Mouse (Mus musculus) ovary, postnatal 36 days (tissue): ENCODE results near the gene Csnk1e.
A peak's percentile ranks its signal among the peaks of the same experiment; 100 is the strongest.
"Not testable (repeated sequence)": the region's sequence is repeated elsewhere in the genome, so short reads cannot be mapped to it uniquely, and the experiment has no call there.

Experiments used
- DNase-seq: peaks from one replicate; pipeline ENCODE4 v3.0.0; 2022; ENCODE audit warnings: low spot score, mixed read lengths

Gene Csnk1e

DNA sequence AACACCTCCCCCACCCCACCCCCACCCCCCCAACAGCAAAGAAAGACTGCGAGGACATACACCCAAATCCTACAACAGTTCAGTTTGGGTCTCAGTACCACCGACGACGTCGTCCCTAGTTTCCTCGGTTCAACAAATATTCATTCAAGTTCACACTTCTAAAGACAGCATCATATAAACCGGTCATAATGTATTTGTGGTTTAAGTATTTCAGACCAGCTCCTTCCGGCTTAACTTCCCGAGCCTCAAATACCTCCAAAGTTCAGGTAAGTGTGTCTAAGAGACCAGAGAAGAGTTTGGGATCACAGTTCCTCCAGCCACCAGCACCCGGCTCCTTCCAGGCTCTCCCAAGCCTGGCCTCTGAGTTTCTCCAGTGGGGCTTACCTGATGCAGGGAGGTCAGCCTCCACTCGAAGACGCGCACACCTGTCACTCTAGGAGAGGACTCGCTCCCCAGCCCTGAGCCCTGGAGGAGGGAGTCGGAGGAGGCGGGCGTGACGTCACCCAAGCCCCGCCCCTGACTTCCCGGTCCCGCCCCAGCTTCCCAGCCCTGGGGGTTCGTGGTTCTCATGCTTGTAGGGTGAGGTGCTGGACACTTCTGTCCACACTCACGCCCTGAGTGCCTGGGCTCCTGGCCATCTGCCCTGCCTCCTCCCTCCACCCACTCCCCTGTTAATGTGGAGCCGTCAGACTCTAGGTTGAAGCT is at the start of gene Csnk1e:
Gene Csnk1e, minus strand, starts transcription at position 461 of the 705 bp plus-strand sequence.
- peak; percentile 66 for DNase-seq

- DNase-seq, result no peak
These were observed 49.5 kb upstream of the Csnk1e start, which contains the start of gene Kcnj4 for GRCm38 (mm10) chr15:79504707-79505452. Gene Kcnj4, minus strand, starts transcription at chr15:79505241.

DNA sequence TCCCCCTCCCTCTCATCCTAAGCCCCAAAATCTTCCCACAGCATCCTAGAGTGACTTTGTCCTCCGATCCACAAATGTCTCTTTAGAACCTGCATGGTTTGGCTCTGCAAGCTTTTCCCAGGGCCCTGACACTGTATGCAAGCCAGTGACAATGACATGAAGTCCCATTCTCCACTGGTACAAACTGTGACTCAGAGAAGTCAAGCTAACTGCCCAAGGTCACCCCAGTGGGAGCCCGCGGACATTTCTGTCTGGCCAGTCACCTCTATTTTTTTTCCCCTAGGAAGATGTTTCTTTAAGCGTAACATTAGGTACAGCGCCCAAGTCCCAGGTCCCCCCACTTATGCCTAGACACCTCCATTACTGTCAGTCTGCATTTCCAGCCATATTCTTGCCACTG is 48.1 kb upstream of the Csnk1e start:
- no peak for DNase-seq

DNA sequence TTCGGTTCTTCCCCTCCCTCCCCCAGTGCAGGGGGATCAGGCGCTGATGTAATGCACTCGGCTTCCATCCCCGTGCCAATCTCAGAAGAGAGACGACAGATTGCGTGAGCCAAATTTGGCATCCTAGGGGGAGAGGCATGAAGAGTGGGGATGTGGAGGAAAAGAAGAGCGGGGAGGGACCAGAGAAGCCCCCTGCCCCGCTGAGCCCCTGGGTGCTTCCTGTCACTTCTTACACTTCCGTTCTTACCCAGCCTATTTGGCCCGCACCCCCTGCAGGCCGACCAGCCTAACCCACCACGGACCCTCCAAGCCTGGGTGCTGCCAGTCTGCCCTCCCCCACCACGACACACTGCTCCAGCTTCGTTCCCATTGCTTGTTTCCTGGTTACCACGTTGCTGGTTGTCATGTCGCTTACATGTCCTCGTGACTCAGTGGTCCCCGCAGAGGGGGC is 47.5 kb upstream of the Csnk1e start:
- no peak for DNase-seq

GRCm38 (mm10) chr15:79500110-79500509 is 44.7 kb upstream of the Csnk1e start:
- no peak for DNase-seq

GRCm38 (mm10) chr15:79493527-79493926 is 38.2 kb upstream of the Csnk1e start:
- no peak for DNase-seq

GRCm38 (mm10) chr15:79489463-79489862 is 34.1 kb upstream of the Csnk1e start:
- DNase-seq, result no peak

- DNase-seq, result no peak
These were observed 25.9 kb upstream of the Csnk1e start for GRCm38 (mm10) chr15:79481181-79481688.

GRCm38 (mm10) chr15:79477227-79477626 is 21.9 kb upstream of the Csnk1e start:
- no peak for DNase-seq

DNA sequence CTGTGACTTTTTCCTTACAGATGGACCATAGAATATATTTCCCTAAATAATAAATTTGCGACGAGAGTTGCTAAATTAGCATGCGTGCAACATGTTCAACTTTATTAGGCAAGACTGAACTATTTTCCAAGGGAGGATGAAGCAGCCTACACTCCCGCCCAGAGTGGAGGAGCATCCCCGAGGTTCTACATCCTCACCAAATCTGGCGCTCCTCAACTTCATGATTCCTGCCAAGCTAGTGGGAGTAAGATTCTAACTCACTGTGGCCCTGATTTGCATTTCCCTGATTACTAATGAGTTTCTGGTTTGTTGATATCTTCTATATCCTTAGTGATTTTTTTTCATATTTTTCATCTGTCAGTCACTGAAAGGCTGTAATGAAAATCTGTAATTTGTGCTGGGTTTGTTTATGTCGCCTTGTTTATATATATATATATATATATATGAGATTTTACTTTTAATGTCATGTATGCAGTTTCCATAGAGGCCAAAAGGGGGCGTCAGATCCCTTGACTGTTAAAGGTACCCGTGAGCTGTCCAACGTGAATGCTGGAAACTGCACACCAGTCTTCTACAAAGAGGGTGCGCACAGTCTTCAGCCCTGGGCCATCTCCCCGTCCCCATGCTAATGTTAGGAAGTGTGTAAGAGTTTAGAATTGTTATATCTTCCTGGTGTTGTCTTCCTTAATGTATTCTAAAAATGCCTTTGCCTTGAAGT is 18.4 kb upstream of the Csnk1e start:
- DNase-seq, result no peak

GRCm38 (mm10) chr15:79473042-79473441 is 17.7 kb upstream of the Csnk1e start:
- DNase-seq, result no peak

- no peak for DNase-seq
These were observed 15.7 kb upstream of the Csnk1e start for GRCm38 (mm10) chr15:79471095-79471494.

- no peak for DNase-seq
These were observed 15.2 kb upstream of the Csnk1e start for GRCm38 (mm10) chr15:79470583-79470982.

- no peak for DNase-seq
These were observed 14.2 kb upstream of the Csnk1e start for GRCm38 (mm10) chr15:79469577-79469976.

GRCm38 (mm10) chr15:79466601-79467286 is 11.4 kb upstream of the Csnk1e start:
- peak; percentile 82 for DNase-seq

DNA sequence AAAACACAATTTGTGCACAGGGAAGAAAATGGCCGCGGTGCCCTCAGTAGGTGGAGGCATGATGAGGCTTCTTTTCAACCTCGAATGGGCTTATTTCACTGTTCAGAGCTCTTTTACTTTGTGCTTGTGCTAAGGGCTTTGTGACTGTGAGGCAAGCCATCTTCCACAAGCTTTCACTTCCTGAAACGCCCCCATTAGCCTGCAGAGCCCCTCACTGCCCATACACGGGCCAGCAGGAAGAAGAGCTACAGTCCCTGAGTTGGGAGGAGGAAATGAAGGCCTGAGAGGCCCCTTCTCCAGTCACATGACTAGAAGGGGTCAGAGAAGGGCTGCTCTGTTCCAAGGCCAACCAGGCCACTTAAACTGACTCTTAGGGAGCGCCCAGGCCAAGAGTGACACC is 1.2 kb upstream of the Csnk1e start:
- no peak for DNase-seq

DNA sequence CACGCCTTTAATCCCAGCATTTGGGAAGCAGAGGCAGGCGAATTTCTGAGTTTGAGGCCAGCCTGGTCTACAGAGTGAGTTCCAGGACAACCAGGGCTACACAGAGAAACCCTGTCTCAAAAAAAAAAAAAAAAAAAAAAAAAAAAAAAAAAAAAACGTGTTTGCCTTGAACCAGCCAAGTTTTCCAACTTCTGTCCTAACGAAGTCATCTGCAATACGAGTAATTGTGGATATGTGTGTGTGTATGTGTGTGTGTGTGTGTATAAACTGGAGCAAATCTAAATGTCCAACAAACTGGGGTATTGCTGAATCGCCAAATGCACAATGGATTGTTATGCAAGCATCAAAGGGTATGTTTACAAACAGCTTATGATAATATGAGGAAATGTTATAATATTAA is 738 bp upstream of the Csnk1e start:
- not testable (repeated sequence) for DNase-seq

DNA sequence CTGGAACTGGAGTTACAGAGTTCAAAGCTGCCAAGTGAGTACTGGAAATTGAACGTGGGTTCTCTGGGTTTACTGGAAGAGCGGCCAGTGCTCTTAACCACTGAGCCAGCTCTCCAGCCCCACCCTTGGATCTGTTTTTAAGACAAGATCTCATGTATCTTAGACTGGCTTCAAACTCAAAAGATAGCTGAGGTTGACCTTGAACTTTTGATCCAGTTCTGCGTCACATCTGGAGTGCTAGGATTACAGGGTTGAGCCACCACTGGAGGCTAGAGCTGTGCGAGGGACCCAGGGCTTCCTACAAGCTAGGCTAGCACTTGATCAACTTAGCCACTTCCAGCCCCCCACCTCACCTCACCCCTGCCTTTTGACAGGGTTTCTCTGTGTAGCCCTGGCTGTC is 1.5 kb downstream of the Csnk1e start:
- DNase-seq, result no peak

GRCm38 (mm10) chr15:79448041-79448440 is 7.3 kb downstream of the Csnk1e start:
- no peak for DNase-seq

DNA sequence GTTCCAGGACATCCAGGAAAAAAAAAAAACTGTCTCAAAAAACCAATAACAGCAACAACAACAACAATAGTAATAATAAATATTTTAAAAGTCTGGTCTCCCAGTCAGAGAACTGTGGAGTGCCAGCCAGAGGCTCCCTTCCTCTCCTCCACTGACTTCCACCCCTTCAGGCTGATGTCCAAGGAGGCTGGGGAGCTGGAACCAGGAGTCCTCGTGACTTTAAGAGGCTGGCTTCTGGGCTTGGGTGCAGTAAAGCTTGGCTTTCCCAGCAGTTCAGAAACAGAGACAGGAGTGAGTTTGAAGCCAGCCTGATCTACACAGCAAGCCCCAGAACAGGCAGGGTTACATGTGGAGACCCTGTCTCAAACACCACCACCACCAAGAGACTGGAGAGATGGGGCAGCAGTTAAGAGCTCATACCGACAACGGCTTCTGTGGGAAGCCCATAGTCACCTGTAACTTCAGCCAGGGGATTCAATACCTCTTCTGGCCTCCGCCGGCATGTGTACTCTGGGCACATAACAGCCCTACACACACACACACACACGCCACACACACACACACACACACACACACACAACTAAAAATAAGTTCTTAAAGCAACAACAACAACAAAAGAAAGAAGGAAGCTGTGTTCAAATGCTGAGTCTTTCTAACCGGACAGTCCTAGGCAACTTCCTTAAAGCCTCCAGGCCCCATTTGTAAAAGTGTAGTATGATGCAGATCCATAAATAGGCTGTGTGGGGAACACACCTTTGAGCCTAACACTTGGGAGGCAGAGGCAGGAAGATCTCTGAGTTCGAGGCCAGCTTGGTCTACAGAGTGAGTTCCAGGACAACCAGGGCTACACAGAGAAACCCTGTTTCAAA is 9.3 kb downstream of the Csnk1e start:
- DNase-seq, result no peak

GRCm38 (mm10) chr15:79443856-79444410 is 11.4 kb downstream of the Csnk1e start:
- no peak for DNase-seq
